In genomic region chr9:102864931-102865330, GRCm38 (mm10) we compare ENCODE assay signal across 9 mouse cellular contexts. TPM values are rescaled to one million over a fixed set of nuclear protein-coding genes. Genes with fewer than 3 reads are reported as not detected.
DNase-seq lines count a peak whose midpoint lies in the region; ATAC-seq and TF ChIP-seq lines count a peak whose summit lies in the region.
"Had no signal": no experiment of that assay in that cellular context is flagged by ENCODE, and none has a peak within 500 bp of the region (broad histone marks: within the 10 kb centered on the region; RNA-seq: fewer than 3 reads in every experiment).

No protein-coding gene starts in this region.

- peaks cover 56% of the 10 kb centered on the region for H3K4me1 ChIP-seq in kidney, embryonic 16.5 days (ENCODE audit: insufficient read depth, low read length)
- H3K4me1 ChIP-seq in kidney, adult 2 months (ENCODE audit: control insufficient read depth, insufficient read depth, low read length): peaks cover 11% of the 10 kb centered on the region; the same call in 1 of the 2 replicates
- H3K4me1 ChIP-seq in embryonic facial prominence, embryonic 10.5 days: peaks cover 51% of the 10 kb centered on the region
- H3K4me1 ChIP-seq in limb, embryonic 10.5 days: peaks cover 64% of the 10 kb centered on the region

- DNase-seq in gastrocnemius, adult 2 months: no peak
- DNase-seq in gastrocnemius, postnatal 4 days (ENCODE audit: low spot score in 2 of 2): no peak
- DNase-seq in kidney, adult 2 months: no peak
- DNase-seq in embryonic facial prominence, embryonic 10.5 days (ENCODE audit: low spot score): no peak
- DNase-seq in limb, embryonic 10.5 days (ENCODE audit: low spot score): no peak
- no peak for DNase-seq in spleen, postnatal 10 days (ENCODE audit: low spot score in 2 of 2)
- DNase-seq in urinary bladder, postnatal 14 days (ENCODE audit: low spot score): no peak
- DNase-seq: adrenal gland, postnatal 25 days had no signal

- H3K4me2 ChIP-seq in kidney, embryonic 16.5 days (replicated peaks; ENCODE audit: low read depth, low read length): no peak overlapping the region

- H3K36me3 ChIP-seq in kidney, embryonic 16.5 days (ENCODE audit: insufficient read depth, low read length): peaks cover 10% of the 10 kb centered on the region
- H3K36me3 ChIP-seq in kidney, adult 2 months (ENCODE audit: control insufficient read depth, insufficient read depth, low read length): no peaks in the 10 kb centered on the region
- peaks cover 64% of the 10 kb centered on the region for H3K36me3 ChIP-seq in embryonic facial prominence, embryonic 10.5 days (replicated peaks)
- peaks cover 57% of the 10 kb centered on the region for H3K36me3 ChIP-seq in limb, embryonic 10.5 days

- no peaks in the 10 kb centered on the region for H3K27me3 ChIP-seq in kidney, embryonic 16.5 days (ENCODE audit: insufficient read depth, low read length)
- H3K27me3 ChIP-seq in kidney, adult 2 months (replicated peaks; ENCODE audit: control insufficient read depth, insufficient read depth, low read length): no peaks in the 10 kb centered on the region
- no peaks in the 10 kb centered on the region for H3K27me3 ChIP-seq in embryonic facial prominence, embryonic 10.5 days (replicated peaks; ENCODE audit: low read depth, poor library complexity, severe bottlenecking)
- H3K27me3 ChIP-seq in limb, embryonic 10.5 days (ENCODE audit: low read depth, poor library complexity, severe bottlenecking): no peaks in the 10 kb centered on the region

- H3K4me3 ChIP-seq in gastrocnemius, adult 2 months: no peak overlapping the region
- H3K4me3 ChIP-seq in kidney, embryonic 16.5 days (ENCODE audit: low read length): no peak overlapping the region
- H3K4me3 ChIP-seq in kidney, adult 2 months (ENCODE audit: insufficient read depth, low read depth, low read length): no peak overlapping the region
- H3K4me3 ChIP-seq in embryonic facial prominence, embryonic 10.5 days: no peak overlapping the region
- 0 out of 2 replicates have a peak overlapping the region, but pooled peaks have one; percentile 6 for H3K4me3 ChIP-seq in limb, embryonic 10.5 days

- no peaks in the 10 kb centered on the region for H3K9me3 ChIP-seq in kidney, embryonic 16.5 days (ENCODE audit: low read length)
- H3K9me3 ChIP-seq in embryonic facial prominence, embryonic 10.5 days: no peaks in the 10 kb centered on the region
- no peaks in the 10 kb centered on the region for H3K9me3 ChIP-seq in limb, embryonic 10.5 days (replicated peaks)

- no peak overlapping the region for H3K9ac ChIP-seq in kidney, embryonic 16.5 days (replicated peaks; ENCODE audit: low read length)

- H3K27ac ChIP-seq in gastrocnemius, adult 2 months: peak overlapping the region; percentile 48
- peak overlapping the region; percentile 62 for H3K27ac ChIP-seq in kidney, embryonic 16.5 days (ENCODE audit: low read length)
- no peak overlapping the region for H3K27ac ChIP-seq in kidney, adult 2 months (ENCODE audit: insufficient read depth, low read depth, low read length)
- peak overlapping the region; percentile 57 for H3K27ac ChIP-seq in embryonic facial prominence, embryonic 10.5 days (replicated peaks)
- peak overlapping the region; percentile 85 for H3K27ac ChIP-seq in limb, embryonic 10.5 days

- intact Hi-C loops in gastrocnemius, adult 2 months (cut with DNase I): loop anchor here (5.0 kb wide), 1 partner anchor 153 kb away; no protein-coding TSS in a partner anchor

- 38% methylated on average over 8 of the region's 8 CpGs for WGBS in kidney, embryonic 16.5 days
- 57% methylated on average over 8 of the region's 8 CpGs for WGBS in kidney, adult 2 months
- 67% methylated on average over 8 of the region's 8 CpGs for WGBS in embryonic facial prominence, embryonic 10.5 days
- 73% methylated on average over 8 of the region's 8 CpGs for WGBS in limb, embryonic 10.5 days

- ATAC-seq in kidney, embryonic 16.5 days (ENCODE audit: low FRiP score, low TSS enrichment): no peak

- TF ChIP-seq POLR2A in kidney, adult 2 months (IDR thresholded peaks at IDR 0.05; ENCODE audit: low read depth, low read length): no peak

- no peak for TF ChIP-seq CTCF in gastrocnemius, adult 2 months (IDR thresholded peaks at IDR 0.05)
- no peak for TF ChIP-seq CTCF in kidney, adult 2 months (conservative IDR thresholded peaks at IDR 0.05; ENCODE audit: insufficient read depth, insufficient read length, low read depth, low read length)

RNA-seq across cellular contexts. Expression of gene Ryk, which starts 30.2 kb away (rescaled TPM):
- 10 to 100 TPM; 47.6 to 51.4 TPM for total RNA-seq in gastrocnemius, adult 2 months (2021)
- total RNA-seq in gastrocnemius, postnatal 4 days (2021): 10 to 100 TPM; 60.0 to 60.5 TPM
- polyA plus RNA-seq in kidney, embryonic 16.5 days (2015; fragmentation: Nextera tagmentation; extraction: Ambion mirVana): 17.0 and 18.5 TPM in 2 replicates
- 41.2 and 42.7 TPM in 2 replicates for polyA plus RNA-seq in kidney, adult 2 months (2012; rRNA removed)
- polyA plus RNA-seq in embryonic facial prominence, embryonic 10.5 days (2016; fragmentation: Nextera tagmentation; extraction: Ambion mirVana): 15.8 and 15.9 TPM in 2 replicates
- 17.8 and 18.6 TPM in 2 replicates for polyA plus RNA-seq in limb, embryonic 10.5 days (2016; fragmentation: Nextera tagmentation; extraction: Ambion mirVana)
